Mouse (Mus musculus) right cerebral cortex, postnatal 36 days (tissue): ENCODE results near the gene Gm13306.
"Not testable (repeated sequence)": the region's sequence is repeated elsewhere in the genome, so short reads cannot be mapped to it uniquely, and the experiment has no call there.

Experiments used
- DNase-seq, 2 experiments: peaks; one replicate each; pipeline ENCODE4 v3.0.0; 2022; ENCODE audit warnings: low spot score in 2 of 2, mixed read lengths in 1 of 2

Gm13306 gene

DNA sequence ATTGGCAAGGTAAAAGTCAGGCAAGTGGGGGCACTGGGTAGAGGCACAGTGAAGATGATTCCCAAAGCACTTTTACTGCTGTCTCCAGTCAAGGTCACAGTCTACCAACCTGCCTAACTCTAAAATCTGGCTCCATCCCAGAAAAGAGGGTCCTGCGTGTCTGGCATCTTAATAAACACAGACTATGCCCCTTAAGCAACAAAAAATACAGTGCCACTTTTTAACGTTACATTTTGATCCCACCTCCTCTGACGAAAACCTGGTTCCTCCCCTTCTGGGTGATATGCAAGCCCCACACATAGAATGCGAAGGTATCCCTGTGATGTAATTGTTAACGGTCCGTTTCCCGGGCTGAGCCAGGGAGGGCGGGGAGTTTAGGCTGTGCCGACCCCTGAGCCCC, at the start of gene Gm13306:
Gene Gm13306, plus strand, starts transcription at position 301 of the 400 bp plus-strand sequence.
- not testable (repeated sequence) for DNase-seq

DNA sequence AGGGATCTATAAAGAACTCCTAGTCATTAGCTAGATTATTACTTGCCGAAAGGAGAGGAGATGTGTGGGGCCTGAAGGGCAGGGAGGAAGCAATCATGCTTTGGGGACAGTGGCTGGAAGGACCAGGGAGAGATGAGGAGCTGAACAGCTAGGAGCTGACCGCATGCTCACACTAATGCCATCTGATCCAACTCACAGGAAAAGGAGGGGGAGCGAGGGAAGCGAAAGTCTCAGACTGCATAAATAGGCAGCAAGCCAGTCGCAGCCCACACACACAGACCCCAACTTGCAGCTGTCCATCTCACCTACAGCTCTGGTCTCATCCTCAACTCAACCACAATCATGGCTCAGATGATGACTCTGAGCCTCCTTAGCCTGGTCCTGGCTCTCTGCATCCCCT, 38.7 kb upstream of the Gm13306 start, which contains the start of gene Gm13304:
Gene Gm13304, plus strand, starts transcription at position 301 of the 400 bp plus-strand sequence.
- DNase-seq, result not testable (repeated sequence)

DNA sequence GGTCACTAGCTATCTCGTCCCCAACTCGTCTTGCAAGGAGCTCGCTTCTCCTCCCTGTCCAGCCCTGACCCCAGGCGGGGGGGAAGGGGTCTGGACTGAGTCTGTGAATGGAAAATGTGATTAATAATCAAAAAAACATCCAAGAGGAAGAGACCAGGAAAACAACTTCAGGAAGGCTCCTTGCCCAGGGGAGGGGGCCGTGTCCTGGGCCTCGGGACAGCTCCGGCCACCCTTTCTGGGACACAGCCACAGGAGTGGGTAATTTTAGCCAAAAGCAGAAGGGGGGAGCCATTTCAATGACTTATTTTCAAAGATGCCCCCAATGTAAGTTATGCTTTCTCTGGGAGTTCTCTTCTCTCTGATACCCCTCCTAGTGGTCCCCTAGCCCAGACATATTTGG, 15.3 kb downstream of the Gm13306 start, which contains the start of gene Gm13305:
Gene Gm13305, minus strand, starts transcription at position 101 of the 400 bp plus-strand sequence.
- not testable (repeated sequence) for DNase-seq

DNA sequence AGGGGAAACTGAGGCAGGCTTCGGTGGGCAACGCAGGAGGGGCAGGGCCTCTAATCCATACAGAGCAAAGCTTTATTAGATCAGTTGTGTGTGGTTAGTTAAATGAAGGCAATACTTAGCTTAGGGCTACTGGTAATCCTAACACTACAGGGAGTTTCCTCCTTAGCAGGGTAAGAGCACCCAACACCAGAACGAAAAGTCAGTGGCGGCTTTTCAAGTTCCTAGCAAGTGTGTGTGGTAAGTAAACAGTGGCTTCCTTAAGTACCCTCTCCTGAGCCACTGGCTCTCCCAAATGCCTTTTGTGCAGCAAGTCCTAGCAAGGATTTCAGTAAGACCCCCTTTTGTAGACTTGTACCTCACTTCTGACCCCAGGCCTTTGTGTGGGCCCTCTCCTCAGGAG, 25.0 kb downstream of the Gm13306 start:
- DNase-seq, result not testable (repeated sequence)

DNA sequence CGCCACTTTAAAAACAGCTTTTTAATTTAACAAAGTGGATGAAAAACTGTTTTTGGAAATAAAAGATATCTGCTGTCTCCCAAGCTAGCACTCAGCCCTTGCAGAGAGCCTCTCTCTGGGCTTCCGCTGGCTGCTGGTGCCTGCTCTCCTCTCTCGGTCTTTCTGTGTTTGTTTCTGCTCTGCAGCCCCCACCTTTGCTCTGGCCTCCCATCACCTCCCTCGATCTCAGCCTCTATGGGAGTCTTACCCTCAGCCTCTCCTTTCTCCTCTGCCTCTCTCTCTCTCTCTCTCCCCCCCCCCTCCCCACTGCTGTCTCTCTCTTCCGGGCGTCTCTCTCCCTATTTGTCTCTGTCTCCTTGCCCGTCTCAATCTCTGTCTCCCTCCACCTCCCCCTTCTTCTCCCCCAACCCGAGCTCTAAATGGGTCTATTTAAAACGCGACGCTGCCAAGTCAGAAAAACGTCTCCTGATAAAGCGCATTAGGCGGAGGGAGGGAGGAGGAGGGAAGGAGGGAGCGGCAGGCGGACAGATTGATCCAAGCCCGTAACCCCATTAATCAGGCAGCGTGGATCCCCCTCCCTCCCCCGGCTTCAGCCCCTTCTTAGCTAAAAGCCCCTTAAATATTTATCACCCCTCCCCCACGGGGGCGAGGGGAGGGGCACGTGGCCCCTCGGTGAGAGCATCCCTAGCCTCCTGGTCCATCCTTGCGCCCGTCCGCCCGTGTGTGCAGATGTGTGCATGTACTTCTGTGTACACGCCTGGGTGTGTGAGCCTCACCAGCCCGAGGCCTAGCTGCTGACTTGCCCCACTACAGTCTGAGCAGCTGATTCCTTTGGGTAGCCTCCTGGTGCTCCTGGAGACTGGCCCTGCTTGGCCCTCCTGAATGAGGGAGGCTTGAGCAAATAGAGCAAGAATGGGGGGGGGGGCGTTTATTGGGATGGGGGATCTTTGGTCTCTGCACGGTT, 30.3 kb downstream of the Gm13306 start:
- DNase-seq, result not testable (repeated sequence)

DNA sequence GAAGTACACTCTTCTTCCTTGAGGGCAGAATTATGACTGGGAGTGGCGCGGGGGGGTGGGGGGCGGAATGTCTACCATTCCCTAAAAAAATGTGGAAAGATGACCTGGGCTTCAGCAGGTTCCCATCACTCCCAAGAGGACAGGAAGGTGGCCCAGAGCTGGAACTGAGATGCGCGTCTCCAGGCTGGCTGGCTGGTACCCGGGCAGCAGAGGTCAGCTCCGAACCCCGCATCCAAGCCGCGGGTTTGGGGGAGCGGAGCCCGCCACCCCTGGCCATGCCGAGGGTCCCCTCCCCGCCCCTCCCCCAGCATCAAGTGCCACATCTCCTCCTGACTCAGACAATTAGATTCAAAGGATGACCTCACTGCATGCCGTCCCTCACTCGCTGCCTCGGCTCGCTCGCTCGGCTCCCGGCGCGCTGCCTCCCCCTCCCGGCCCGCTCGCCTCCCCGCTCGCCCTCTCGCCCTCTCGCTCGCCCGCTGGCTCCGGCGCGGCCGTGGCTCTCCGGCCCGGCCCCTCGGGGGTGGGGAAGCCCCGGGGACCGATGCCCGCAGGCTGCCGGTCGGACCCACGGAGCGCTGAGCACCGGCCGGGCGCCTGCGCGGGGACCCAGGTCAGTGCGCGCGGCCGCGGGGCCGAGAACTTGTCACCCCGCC, 31.2 kb downstream of the Gm13306 start:
- DNase-seq, result not testable (repeated sequence)

DNA sequence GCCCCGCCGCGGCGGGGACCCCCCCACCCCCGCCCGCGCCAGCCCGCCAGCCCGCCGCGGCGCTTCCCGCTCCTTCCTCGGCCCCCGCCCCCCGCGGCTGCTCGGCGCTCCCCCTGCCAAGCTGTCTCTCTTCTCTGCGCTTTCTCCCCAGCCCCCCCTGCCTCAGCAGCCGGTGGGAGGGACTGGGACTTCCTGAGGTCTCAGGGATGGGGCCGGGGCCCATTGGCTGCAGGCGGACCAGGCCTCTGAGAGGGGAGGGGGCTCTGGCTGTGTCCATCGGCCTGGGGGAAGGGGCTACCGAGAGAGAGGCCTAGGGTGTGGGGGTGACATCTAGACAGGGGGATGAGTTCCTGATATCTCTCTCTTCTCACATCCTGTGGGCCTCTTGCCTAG, 31.7 kb downstream of the Gm13306 start:
- DNase-seq, result not testable (repeated sequence)
